Comparison of ENCODE assay signal across 13 mouse cellular contexts in genomic region chr2:5911282-5911965, GRCm38 (mm10). TPM values are rescaled to one million over a fixed set of nuclear protein-coding genes. Genes with fewer than 3 reads are reported as not detected.
DNase-seq lines count a peak whose midpoint lies in the region; ATAC-seq and TF ChIP-seq lines count a peak whose summit lies in the region.
"Had no signal": no experiment of that assay in that cellular context is flagged by ENCODE, and none has a peak within 500 bp of the region (broad histone marks: within the 10 kb centered on the region; RNA-seq: fewer than 3 reads in every experiment).

No protein-coding gene starts in this region.

- 0 out of 2 replicates have a peak, but pooled peaks cover 2% of the 10 kb centered on the region for H3K36me3 ChIP-seq in forebrain, embryonic 14.5 days (ENCODE audit: control insufficient read depth, insufficient read depth, low read length)
- H3K36me3 ChIP-seq in forebrain, embryonic 12.5 days (replicated peaks), result no peaks in the 10 kb centered on the region
- peaks cover 16% of the 10 kb centered on the region for H3K36me3 ChIP-seq in neural tube, embryonic 13.5 days
- peaks cover 14% of the 10 kb centered on the region; the same call in 1 of the 2 replicates for H3K36me3 ChIP-seq in hindbrain, postnatal 0 days (ENCODE audit: insufficient read depth, low read length)
- H3K36me3 ChIP-seq: liver, embryonic 15.5 days had no signal

- H3K9ac ChIP-seq in forebrain, embryonic 14.5 days (ENCODE audit: low read length), result no peak overlapping the region
- no peak overlapping the region for H3K9ac ChIP-seq in forebrain, embryonic 12.5 days
- H3K9ac ChIP-seq in neural tube, embryonic 13.5 days, result 0 out of 2 replicates have a peak overlapping the region, but pooled peaks have one; percentile 2
- H3K9ac ChIP-seq in hindbrain, postnatal 0 days (replicated peaks; ENCODE audit: low read length), result no peak overlapping the region
- H3K9ac ChIP-seq: embryonic facial prominence, embryonic 15.5 days; liver, embryonic 15.5 days had no signal

- no peak overlapping the region for H3K4me2 ChIP-seq in forebrain, embryonic 14.5 days (ENCODE audit: low read length)
- H3K4me2 ChIP-seq in forebrain, embryonic 12.5 days, result no peak overlapping the region
- H3K4me2 ChIP-seq in neural tube, embryonic 13.5 days, result 0 out of 2 replicates have a peak overlapping the region, but pooled peaks have one; percentile 4
- H3K4me2 ChIP-seq in hindbrain, postnatal 0 days (ENCODE audit: low read depth, low read length), result peak overlapping the region; percentile 5; the same call in 1 of the 2 replicates
- H3K4me2 ChIP-seq: embryonic facial prominence, embryonic 15.5 days; liver, embryonic 15.5 days had no signal

- no peak for ATAC-seq in forebrain, embryonic 14.5 days
- no peak for ATAC-seq in forebrain, embryonic 12.5 days (ENCODE audit: low FRiP score)
- no peak for ATAC-seq in neural tube, embryonic 13.5 days (ENCODE audit: low read depth)
- ATAC-seq in hindbrain, postnatal 0 days, result peak; percentile 78

- peak; percentile 47 for DNase-seq in forebrain, embryonic 14.5 days (ENCODE audit: low spot score)
- peak; percentile 13 to 30 for DNase-seq in layer of hippocampus, postnatal 10 days (ENCODE audit: low spot score in 2 of 2)
- no peak for DNase-seq in layer of hippocampus, adult 8-10 months (ENCODE audit: low spot score in 2 of 2)
- DNase-seq in neural tube, embryonic 10.5 days (ENCODE audit: extremely low spot score, low spot score), result no peak
- DNase-seq in hindbrain, postnatal 0 days (ENCODE audit: low spot score), result peak; percentile 57
- DNase-seq in spleen, adult 12 weeks (ENCODE audit: low spot score), result no peak
- DNase-seq: adrenal gland, postnatal 14 days; cerebellum, postnatal 25 days; layer of hippocampus, adult 9-11 months had no signal

- H3K9me3 ChIP-seq in forebrain, embryonic 14.5 days (replicated peaks; ENCODE audit: control insufficient read depth, low read length), result no peaks in the 10 kb centered on the region
- no peaks in the 10 kb centered on the region for H3K9me3 ChIP-seq in forebrain, embryonic 12.5 days
- no peaks in the 10 kb centered on the region for H3K9me3 ChIP-seq in neural tube, embryonic 13.5 days
- no peaks in the 10 kb centered on the region for H3K9me3 ChIP-seq in hindbrain, postnatal 0 days (ENCODE audit: low read length)
- H3K9me3 ChIP-seq: embryonic facial prominence, embryonic 15.5 days; liver, embryonic 15.5 days had no signal

- TF ChIP-seq CTCF in hindbrain, postnatal 0 days (IDR thresholded peaks at IDR 0.05; ENCODE audit: low read depth), result no peak

- H3K27me3 ChIP-seq in forebrain, embryonic 14.5 days (replicated peaks; ENCODE audit: control insufficient read depth, insufficient read depth, low read length), result no peaks in the 10 kb centered on the region
- H3K27me3 ChIP-seq in forebrain, embryonic 12.5 days, result no peaks in the 10 kb centered on the region
- no peaks in the 10 kb centered on the region for H3K27me3 ChIP-seq in neural tube, embryonic 13.5 days
- no peaks in the 10 kb centered on the region for H3K27me3 ChIP-seq in hindbrain, postnatal 0 days (ENCODE audit: insufficient read depth, low read length)
- H3K27me3 ChIP-seq: embryonic facial prominence, embryonic 15.5 days; liver, embryonic 15.5 days had no signal

- no peak overlapping the region; the same call in 1 of the 2 replicates for H3K27ac ChIP-seq in forebrain, embryonic 14.5 days (ENCODE audit: low read depth, low read length)
- no peak overlapping the region for H3K27ac ChIP-seq in forebrain, embryonic 12.5 days
- peak overlapping the region; percentile 33; the same call in 1 of the 2 replicates for H3K27ac ChIP-seq in neural tube, embryonic 13.5 days (replicated peaks)
- H3K27ac ChIP-seq in hindbrain, postnatal 0 days, result no peak overlapping the region
- H3K27ac ChIP-seq: embryonic facial prominence, embryonic 15.5 days; liver, embryonic 15.5 days had no signal

- H3K4me3 ChIP-seq in forebrain, embryonic 14.5 days (ENCODE audit: low read depth, low read length), result no peak overlapping the region
- H3K4me3 ChIP-seq in forebrain, embryonic 12.5 days (replicated peaks), result no peak overlapping the region
- H3K4me3 ChIP-seq in neural tube, embryonic 13.5 days, result no peak overlapping the region
- no peak overlapping the region for H3K4me3 ChIP-seq in hindbrain, postnatal 0 days (ENCODE audit: low read length)
- H3K4me3 ChIP-seq: embryonic facial prominence, embryonic 15.5 days; liver, embryonic 15.5 days had no signal

- WGBS in forebrain, embryonic 14.5 days, result 69% methylated on average over 16 of the region's 16 CpGs
- WGBS in forebrain, embryonic 12.5 days, result 80% methylated on average over 16 of the region's 16 CpGs
- 60% methylated on average over 16 of the region's 16 CpGs for WGBS in neural tube, embryonic 13.5 days
- WGBS in hindbrain, postnatal 0 days, result 37% methylated on average over 16 of the region's 16 CpGs

- H3K4me1 ChIP-seq in forebrain, embryonic 14.5 days (ENCODE audit: control insufficient read depth, insufficient read depth, low read length), result no peaks in the 10 kb centered on the region
- H3K4me1 ChIP-seq in forebrain, embryonic 12.5 days, result no peaks in the 10 kb centered on the region
- H3K4me1 ChIP-seq in neural tube, embryonic 13.5 days (replicated peaks), result 0 out of 2 replicates have a peak, but pooled peaks cover 5% of the 10 kb centered on the region
- no peaks in the 10 kb centered on the region for H3K4me1 ChIP-seq in hindbrain, postnatal 0 days (ENCODE audit: insufficient read depth, low read length)
- H3K4me1 ChIP-seq: embryonic facial prominence, embryonic 15.5 days; liver, embryonic 15.5 days had no signal

RNA-seq across cellular contexts. Expression of gene Sec61a2, which starts 16.2 kb away (rescaled TPM):
- 80.3 and 86.8 TPM in 2 replicates for polyA plus RNA-seq in forebrain, embryonic 14.5 days (2014; fragmentation: Nextera tagmentation; extraction: Ambion mirVana)
- 79.8 and 85.5 TPM in 2 replicates for polyA plus RNA-seq in forebrain, embryonic 12.5 days (2016; fragmentation: Nextera tagmentation; extraction: Ambion mirVana)
- total RNA-seq in layer of hippocampus, postnatal 10 days (2021), result 100 to 1,000 TPM; 103 to 112 TPM
- 100 to 1,000 TPM in 2 of 4 experiments, 10 to 100 TPM in 2; 88.3 to 135 (median 101) TPM for total RNA-seq in layer of hippocampus, adult 8-10 months (2022)
- 106 and 111 TPM in 2 replicates for polyA plus RNA-seq in neural tube, embryonic 13.5 days (2015; fragmentation: Nextera tagmentation; extraction: Ambion mirVana)
- 109 and 127 TPM in 2 replicates for total RNA-seq in hindbrain, postnatal 0 days (2014; rRNA removed)
- 104 and 105 TPM in 2 replicates for polyA plus RNA-seq in hindbrain, postnatal 0 days (2015; fragmentation: Nextera tagmentation; extraction: Ambion mirVana)

RNA-seq across cellular contexts. Expression of gene Dhtkd1, which starts 31.2 kb away (rescaled TPM):
- 2.5 and 3.5 TPM in 2 replicates for polyA plus RNA-seq in forebrain, embryonic 14.5 days (2014; fragmentation: Nextera tagmentation; extraction: Ambion mirVana)
- 3.7 and 4.6 TPM in 2 replicates for polyA plus RNA-seq in forebrain, embryonic 12.5 days (2016; fragmentation: Nextera tagmentation; extraction: Ambion mirVana)
- total RNA-seq in layer of hippocampus, postnatal 10 days (2021), result 10 to 100 TPM in 1 of 2 experiments, 1 to 10 TPM in 1; 9.5 to 12.4 TPM
- total RNA-seq in layer of hippocampus, adult 8-10 months (2022), result 10 to 100 TPM in 3 of 4 experiments, 1 to 10 TPM in 1; 6.9 to 12.3 (median 11.1) TPM
- 6.3 and 6.4 TPM in 2 replicates for polyA plus RNA-seq in neural tube, embryonic 13.5 days (2015; fragmentation: Nextera tagmentation; extraction: Ambion mirVana)
- 6.6 and 9.3 TPM in 2 replicates for total RNA-seq in hindbrain, postnatal 0 days (2014; rRNA removed)
- 3.7 and 4.9 TPM in 2 replicates for polyA plus RNA-seq in hindbrain, postnatal 0 days (2015; fragmentation: Nextera tagmentation; extraction: Ambion mirVana)

RNA-seq across cellular contexts. Expression of gene Upf2, which starts 39.8 kb away (rescaled TPM):
- polyA plus RNA-seq in forebrain, embryonic 14.5 days (2014; fragmentation: Nextera tagmentation; extraction: Ambion mirVana), result 7.6 and 7.8 TPM in 2 replicates
- polyA plus RNA-seq in forebrain, embryonic 12.5 days (2016; fragmentation: Nextera tagmentation; extraction: Ambion mirVana), result 13.9 and 14.0 TPM in 2 replicates
- total RNA-seq in layer of hippocampus, postnatal 10 days (2021), result 10 to 100 TPM; 18.6 to 19.5 TPM
- 10 to 100 TPM; 32.6 to 52.1 (median 41.1) TPM for total RNA-seq in layer of hippocampus, adult 8-10 months (2022)
- polyA plus RNA-seq in neural tube, embryonic 13.5 days (2015; fragmentation: Nextera tagmentation; extraction: Ambion mirVana), result 8.0 and 8.8 TPM in 2 replicates
- total RNA-seq in hindbrain, postnatal 0 days (2014; rRNA removed), result 3.5 and 6.2 TPM in 2 replicates
- polyA plus RNA-seq in hindbrain, postnatal 0 days (2015; fragmentation: Nextera tagmentation; extraction: Ambion mirVana), result 4.3 and 4.9 TPM in 2 replicates

RNA-seq across cellular contexts. Expression of gene Gm13199, which starts 48.7 kb away (rescaled TPM):
- 0.63 and 0.85 TPM in 2 replicates for polyA plus RNA-seq in forebrain, embryonic 14.5 days (2014; fragmentation: Nextera tagmentation; extraction: Ambion mirVana)
- polyA plus RNA-seq in forebrain, embryonic 12.5 days (2016; fragmentation: Nextera tagmentation; extraction: Ambion mirVana), result 1.8 and 3.1 TPM in 2 replicates
- total RNA-seq in layer of hippocampus, postnatal 10 days (2021), result 1 to 10 TPM; 1.8 to 2.1 TPM
- total RNA-seq in layer of hippocampus, adult 8-10 months (2022), result 1 to 10 TPM in 3 of 4 experiments, under 1 TPM in 1; 0.80 to 4.7 (median 2.3) TPM
- 0.85 and 0.95 TPM in 2 replicates for polyA plus RNA-seq in neural tube, embryonic 13.5 days (2015; fragmentation: Nextera tagmentation; extraction: Ambion mirVana)
- total RNA-seq in hindbrain, postnatal 0 days (2014; rRNA removed), result 0.58 and 0.83 TPM in 2 replicates
- 0.54 TPM in 1 of 2 replicates, not detected in the other for polyA plus RNA-seq in hindbrain, postnatal 0 days (2015; fragmentation: Nextera tagmentation; extraction: Ambion mirVana)

Comparison
In these comparisons a context has a peak if more than half of its experiments do, and no peak if none do; other contexts are left out.
1. DNase-seq: peak in forebrain, embryonic 14.5 days (single experiment), layer of hippocampus, postnatal 10 days (2 of 2) and hindbrain, postnatal 0 days (single experiment); none in layer of hippocampus, adult 8-10 months (0 of 2), neural tube, embryonic 10.5 days (single experiment) and spleen, adult 12 weeks (single experiment).
2. H3K4me2 ChIP-seq: peak in neural tube, embryonic 13.5 days (single experiment) and hindbrain, postnatal 0 days (single experiment); none in forebrain, embryonic 14.5 days (single experiment) and forebrain, embryonic 12.5 days (single experiment).